Comparison of ENCODE assay signal across 8 mouse cellular contexts in genomic region chr15:41163643-41164358, GRCm38 (mm10).
DNase-seq lines count a peak whose midpoint lies in the region; ATAC-seq and TF ChIP-seq lines count a peak whose summit lies in the region.

No protein-coding gene starts in this region.

- no peak for TF ChIP-seq POLR2A in bone marrow macrophage, adult 2 months (IDR thresholded peaks at IDR 0.05; ENCODE audit: borderline replicate concordance, low read depth, low read length)

- H3K27ac ChIP-seq in bone marrow macrophage, adult 2 months (ENCODE audit: insufficient read depth, low read depth, low read length) = no peak overlapping the region
- no peak overlapping the region for H3K27ac ChIP-seq in forebrain, embryonic 12.5 days
- H3K27ac ChIP-seq in intestine, embryonic 16.5 days (ENCODE audit: low read length) = peak overlapping the region; percentile 13; the same call in 1 of the 2 replicates

- peaks cover 3% of the 10 kb centered on the region; the same call in 1 of the 2 replicates for H3K4me1 ChIP-seq in bone marrow macrophage, adult 2 months (ENCODE audit: control insufficient read depth, insufficient read depth, low read length)
- 0 out of 2 replicates have a peak, but pooled peaks cover 2% of the 10 kb centered on the region for H3K4me1 ChIP-seq in forebrain, embryonic 12.5 days
- H3K4me1 ChIP-seq in intestine, embryonic 16.5 days (ENCODE audit: control insufficient read depth, insufficient read depth, low read length) = no peaks in the 10 kb centered on the region

- no peaks in the 10 kb centered on the region for H3K27me3 ChIP-seq in forebrain, embryonic 12.5 days
- H3K27me3 ChIP-seq in intestine, embryonic 16.5 days (replicated peaks; ENCODE audit: control insufficient read depth, insufficient read depth, low read length) = no peaks in the 10 kb centered on the region

- no peak for TF ChIP-seq CTCF in bone marrow macrophage, adult 2 months (IDR thresholded peaks at IDR 0.05; ENCODE audit: low read depth, low read length)

- DNase-seq in kidney, adult 18-20 months = peak; percentile 3
- DNase-seq in kidney, postnatal 10 days = no peak
- DNase-seq in yolk sac, embryonic 10.5 days (ENCODE audit: low spot score) = peak; percentile 20
- no peak for DNase-seq in frontal cortex, postnatal 10 days (ENCODE audit: low spot score in 2 of 2)

- peak; percentile 71; the same call in 1 of the 2 replicates for ATAC-seq in forebrain, embryonic 12.5 days (ENCODE audit: low FRiP score)
- peak; percentile 89 for ATAC-seq in intestine, embryonic 16.5 days
- ATAC-seq in megakaryocyte, adult 5-6 weeks (ENCODE audit: poor library complexity, severe bottlenecking) = peak; percentile 92

- H3K9ac ChIP-seq in forebrain, embryonic 12.5 days = no peak overlapping the region
- 0 out of 2 replicates have a peak overlapping the region, but pooled peaks have one; percentile 6 for H3K9ac ChIP-seq in intestine, embryonic 16.5 days (ENCODE audit: low read depth, low read length)

- H3K4me3 ChIP-seq in bone marrow macrophage, adult 2 months (ENCODE audit: insufficient read depth, low read length) = peak overlapping the region; percentile 45
- peak overlapping the region; percentile 20 for H3K4me3 ChIP-seq in forebrain, embryonic 12.5 days (replicated peaks)
- H3K4me3 ChIP-seq in intestine, embryonic 16.5 days (ENCODE audit: low read length) = peak overlapping the region; percentile 39

- H3K9me3 ChIP-seq in forebrain, embryonic 12.5 days = no peaks in the 10 kb centered on the region
- H3K9me3 ChIP-seq in intestine, embryonic 16.5 days (ENCODE audit: control insufficient read depth, low read length) = no peaks in the 10 kb centered on the region

- WGBS in forebrain, embryonic 12.5 days = 18% methylated on average over 8 of the region's 8 CpGs
- WGBS in intestine, embryonic 16.5 days = 15% methylated on average over 8 of the region's 8 CpGs

- peak overlapping the region; percentile 43 for H3K4me2 ChIP-seq in forebrain, embryonic 12.5 days
- H3K4me2 ChIP-seq in intestine, embryonic 16.5 days (ENCODE audit: low read depth, low read length) = peak overlapping the region; percentile 33

- H3K36me3 ChIP-seq in forebrain, embryonic 12.5 days (replicated peaks) = no peaks in the 10 kb centered on the region
- no peaks in the 10 kb centered on the region for H3K36me3 ChIP-seq in intestine, embryonic 16.5 days (ENCODE audit: control insufficient read depth, insufficient read depth, low read length)

Comparison
In these comparisons a context has a peak if more than half of its experiments do, and no peak if none do; other contexts are left out.
1. DNase-seq: peak in kidney, adult 18-20 months (single experiment) and yolk sac, embryonic 10.5 days (single experiment); none in kidney, postnatal 10 days (single experiment) and frontal cortex, postnatal 10 days (0 of 2).
2. Peak in every context shown above with its lines, with median percentiles within 50 percentile points of each other: H3K4me3 ChIP-seq and ATAC-seq.